In the genomic region with DNA sequence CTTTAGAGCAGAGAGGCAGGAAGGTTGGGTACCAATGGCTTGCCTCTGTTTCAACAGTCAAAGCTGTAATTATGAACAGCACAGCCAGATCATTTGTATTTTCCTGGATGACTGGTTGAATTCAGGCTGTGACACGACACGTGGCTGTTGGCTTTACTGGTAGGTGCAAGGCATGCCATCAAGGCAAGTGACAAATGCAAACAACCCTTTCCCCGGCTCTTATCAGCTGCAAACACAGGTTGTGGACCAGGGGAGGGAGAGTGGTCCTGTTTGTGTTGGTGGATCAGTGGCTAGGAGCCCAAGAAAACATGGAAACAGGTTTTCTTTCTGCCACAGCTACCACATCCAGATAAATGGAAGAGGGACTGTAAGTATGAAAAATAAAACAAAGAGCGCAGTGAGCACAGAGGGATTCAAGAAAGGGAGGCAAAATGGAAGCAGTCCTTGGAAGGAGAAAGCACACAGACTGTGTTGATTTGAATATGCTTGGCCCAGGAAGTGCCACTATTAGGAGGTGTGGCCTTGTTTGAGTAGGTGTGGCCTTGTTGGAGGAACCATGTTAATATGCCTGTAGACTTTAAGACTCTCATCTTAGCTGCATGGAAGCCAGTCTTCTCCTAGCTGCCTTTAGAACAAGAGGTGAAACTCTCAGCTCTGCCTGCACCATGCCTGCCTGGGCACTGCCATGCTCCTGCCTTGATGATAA, we compare ENCODE assay signal across 15 mouse cellular contexts.
"Had no signal": no experiment of that assay in that cellular context is flagged by ENCODE, and none has a peak within 500 bp of the region (broad histone marks: within the 10 kb centered on the region; RNA-seq: fewer than 3 reads in every experiment).

No protein-coding gene starts in this region.

- H3K4me3 ChIP-seq: kidney, embryonic 15.5 days; left cerebral cortex, adult 2 months; limb, embryonic 12.5 days; liver, embryonic 13.5 days; lung, embryonic 15.5 days; megakaryocyte, embryonic 14.5 days; myocyte; neural tube, embryonic 15.5 days had no signal

- ATAC-seq: liver, postnatal 0 days had no signal

- H3K27me3 ChIP-seq: kidney, embryonic 15.5 days; limb, embryonic 12.5 days; liver, embryonic 13.5 days; lung, embryonic 15.5 days; megakaryocyte, embryonic 14.5 days; neural tube, embryonic 15.5 days had no signal

- DNase-seq: kidney, adult 2 months; kidney, postnatal 14 days; liver; liver, embryonic 13.5 days; liver, postnatal 0 days; lung, postnatal 14 days; thymus, postnatal 4 days had no signal

- H3K9me3 ChIP-seq: kidney, embryonic 15.5 days; limb, embryonic 12.5 days; liver, embryonic 13.5 days; lung, embryonic 15.5 days; neural tube, embryonic 15.5 days had no signal

- H3K36me3 ChIP-seq: kidney, embryonic 15.5 days; limb, embryonic 12.5 days; liver, embryonic 13.5 days; lung, embryonic 15.5 days; neural tube, embryonic 15.5 days had no signal

- H3K4me2 ChIP-seq: kidney, embryonic 15.5 days; limb, embryonic 12.5 days; liver, embryonic 13.5 days; lung, embryonic 15.5 days; neural tube, embryonic 15.5 days had no signal

- H3K9ac ChIP-seq: kidney, embryonic 15.5 days; limb, embryonic 12.5 days; liver, embryonic 13.5 days; liver, postnatal 0 days; lung, embryonic 15.5 days; neural tube, embryonic 15.5 days had no signal

- H3K4me1 ChIP-seq: kidney, embryonic 15.5 days; limb, embryonic 12.5 days; liver, embryonic 13.5 days; lung, embryonic 15.5 days; megakaryocyte, embryonic 14.5 days; neural tube, embryonic 15.5 days had no signal

- H3K27ac ChIP-seq: kidney, embryonic 15.5 days; left cerebral cortex, adult 2 months; limb, embryonic 12.5 days; liver, embryonic 13.5 days; lung, embryonic 15.5 days; macrophage; neural tube, embryonic 15.5 days had no signal
